In the genomic region with DNA sequence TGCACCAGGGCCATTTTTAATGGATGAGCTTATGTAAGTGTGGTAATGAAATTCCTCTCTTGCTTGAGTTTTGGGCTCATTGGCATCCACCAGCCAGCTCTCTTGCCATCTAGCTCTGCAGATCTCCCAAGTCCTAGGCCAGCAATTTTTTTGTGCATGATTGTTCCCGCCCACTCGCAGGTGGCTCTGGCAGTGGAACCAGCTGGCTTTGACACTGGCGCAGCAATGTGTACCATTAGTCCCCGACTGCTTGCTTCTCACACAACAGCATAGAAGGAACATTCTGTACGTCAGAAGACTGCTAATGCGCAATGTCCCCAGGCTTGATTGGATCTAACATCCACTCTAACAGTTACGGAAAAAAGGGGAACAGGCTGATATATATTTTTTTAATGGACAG, we compare ENCODE assay signal across 12 mouse cellular contexts.
DNase-seq lines count a peak whose midpoint lies in the region; ATAC-seq and TF ChIP-seq lines count a peak whose summit lies in the region.
"Had no signal": no experiment of that assay in that cellular context is flagged by ENCODE, and none has a peak within 500 bp of the region (broad histone marks: within the 10 kb centered on the region; RNA-seq: fewer than 3 reads in every experiment).

No protein-coding gene starts in this region.

- no peaks in the 10 kb centered on the region for H3K4me1 ChIP-seq in forebrain, embryonic 14.5 days (ENCODE audit: control insufficient read depth, insufficient read depth, low read length)
- H3K4me1 ChIP-seq in forebrain, embryonic 12.5 days = 0 out of 2 replicates have a peak, but pooled peaks cover 4% of the 10 kb centered on the region
- no peaks in the 10 kb centered on the region for H3K4me1 ChIP-seq in midbrain, embryonic 14.5 days (ENCODE audit: control insufficient read depth, insufficient read depth, low read length)
- H3K4me1 ChIP-seq: forebrain, embryonic 15.5 days had no signal

- H3K4me3 ChIP-seq in forebrain, embryonic 14.5 days (ENCODE audit: low read depth, low read length) = no peak overlapping the region
- no peak overlapping the region for H3K4me3 ChIP-seq in forebrain, embryonic 12.5 days (replicated peaks)
- H3K4me3 ChIP-seq in left cerebral cortex, adult 2 months = no peak overlapping the region
- no peak overlapping the region for H3K4me3 ChIP-seq in midbrain, embryonic 14.5 days (replicated peaks; ENCODE audit: low read depth, low read length)
- H3K4me3 ChIP-seq: forebrain, embryonic 15.5 days had no signal

- no peak for ATAC-seq in forebrain, embryonic 14.5 days
- no peak for ATAC-seq in forebrain, embryonic 12.5 days (ENCODE audit: low FRiP score)
- peak; percentile 91 for ATAC-seq in frontal cortex, adult (ENCODE audit: low TSS enrichment)
- ATAC-seq in midbrain, embryonic 14.5 days (ENCODE audit: low FRiP score, low TSS enrichment) = no peak
- ATAC-seq: forebrain, embryonic 15.5 days had no signal

- no peak for TF ChIP-seq CTCF in left cerebral cortex, adult 2 months (IDR thresholded peaks at IDR 0.05)

- WGBS in forebrain, embryonic 14.5 days = 88% methylated on average over 7 of the region's 7 CpGs
- WGBS in forebrain, embryonic 12.5 days = 95% methylated on average over 7 of the region's 7 CpGs
- WGBS in midbrain, embryonic 14.5 days = 89% methylated on average over 7 of the region's 7 CpGs

- intact Hi-C loops in left cerebral cortex, adult 2 months (cut with DNase I) = loop anchor here (1.0 to 2.0 kb wide), 2 partner anchors 50 to 117 kb away; no protein-coding TSS in a partner anchor

- H3K4me2 ChIP-seq in forebrain, embryonic 14.5 days (ENCODE audit: low read length) = no peak overlapping the region
- no peak overlapping the region for H3K4me2 ChIP-seq in forebrain, embryonic 12.5 days
- no peak overlapping the region for H3K4me2 ChIP-seq in midbrain, embryonic 14.5 days (ENCODE audit: low read length)
- H3K4me2 ChIP-seq: forebrain, embryonic 15.5 days; lung, embryonic 14.5 days had no signal

- H3K36me3 ChIP-seq in forebrain, embryonic 14.5 days (ENCODE audit: control insufficient read depth, insufficient read depth, low read length) = no peaks in the 10 kb centered on the region
- no peaks in the 10 kb centered on the region for H3K36me3 ChIP-seq in forebrain, embryonic 12.5 days (replicated peaks)
- no peaks in the 10 kb centered on the region for H3K36me3 ChIP-seq in midbrain, embryonic 14.5 days (ENCODE audit: control insufficient read depth, insufficient read depth, low read length)
- H3K36me3 ChIP-seq: forebrain, embryonic 15.5 days; G1E had no signal

- no peak overlapping the region for H3K9ac ChIP-seq in forebrain, embryonic 14.5 days (ENCODE audit: low read length)
- H3K9ac ChIP-seq in forebrain, embryonic 12.5 days = no peak overlapping the region
- H3K9ac ChIP-seq in midbrain, embryonic 14.5 days (replicated peaks; ENCODE audit: low read length) = no peak overlapping the region
- H3K9ac ChIP-seq: forebrain, embryonic 15.5 days; lung, embryonic 14.5 days had no signal

- DNase-seq in forebrain, embryonic 14.5 days (ENCODE audit: low spot score) = peak; percentile 23
- DNase-seq in left cerebral cortex, adult 2 months (ENCODE audit: extremely low spot score in 1 of 2, low spot score in 2 of 2) = peak; percentile 45 to 74
- peak; percentile 69 for DNase-seq in thymus, postnatal 14 days
- DNase-seq in midbrain, embryonic 14.5 days = no peak
- DNase-seq in heart, adult 8-10 months (ENCODE audit: low spot score) = no peak
- DNase-seq in urinary bladder, postnatal 25 days (ENCODE audit: low spot score) = no peak
- DNase-seq: embryo, embryonic 11 days had no signal

- H3K27ac ChIP-seq in forebrain, embryonic 14.5 days (ENCODE audit: low read depth, low read length) = no peak overlapping the region
- no peak overlapping the region for H3K27ac ChIP-seq in forebrain, embryonic 12.5 days
- peak overlapping the region; percentile 76; the same call in 1 of the 2 replicates for H3K27ac ChIP-seq in left cerebral cortex, adult 2 months
- H3K27ac ChIP-seq in midbrain, embryonic 14.5 days (replicated peaks; ENCODE audit: low read depth, low read length) = no peak overlapping the region
- H3K27ac ChIP-seq: forebrain, embryonic 15.5 days had no signal

- H3K27me3 ChIP-seq in forebrain, embryonic 14.5 days (replicated peaks; ENCODE audit: control insufficient read depth, insufficient read depth, low read length) = no peaks in the 10 kb centered on the region
- H3K27me3 ChIP-seq in forebrain, embryonic 12.5 days = no peaks in the 10 kb centered on the region
- no peaks in the 10 kb centered on the region for H3K27me3 ChIP-seq in midbrain, embryonic 14.5 days (ENCODE audit: control insufficient read depth, insufficient read depth, low read length)
- H3K27me3 ChIP-seq: forebrain, embryonic 15.5 days had no signal

- no peaks in the 10 kb centered on the region for H3K9me3 ChIP-seq in forebrain, embryonic 14.5 days (replicated peaks; ENCODE audit: control insufficient read depth, low read length)
- H3K9me3 ChIP-seq in forebrain, embryonic 12.5 days = no peaks in the 10 kb centered on the region
- H3K9me3 ChIP-seq in midbrain, embryonic 14.5 days (ENCODE audit: control insufficient read depth, low read length) = no peaks in the 10 kb centered on the region
- H3K9me3 ChIP-seq: forebrain, embryonic 15.5 days; G1E had no signal

Comparison
In these comparisons a context has a peak if more than half of its experiments do, and no peak if none do; other contexts are left out.
1. DNase-seq: peak in forebrain, embryonic 14.5 days (single experiment), left cerebral cortex, adult 2 months (2 of 2) and thymus, postnatal 14 days (single experiment); none in midbrain, embryonic 14.5 days (single experiment), heart, adult 8-10 months (single experiment) and urinary bladder, postnatal 25 days (single experiment).